Mouse (Mus musculus) spleen, adult 2 months (tissue): Measurements from ENCODE around the gene Ubxn7. TPM values are rescaled to one million over a fixed set of nuclear protein-coding genes. Genes with fewer than 3 reads are reported as not detected.

ENCODE experiments used
- DNase-seq, 2 experiments: peaks; one replicate each; pipeline versions ENCODE4 v3.0.0 to v3.0.0-alpha.2; 2012 to 2021; ENCODE audit warnings: low spot score in 2 of 2, low read depth in 1 of 2
- H3K27ac ChIP-seq: fragments of 200-500 bp; 2 replicates; pipeline ENCODE4 v1.5.1; 2012; ENCODE audit warnings: low read length, inconsistent platforms; ENCODE audit not compliant: insufficient read depth
- H3K27me3 ChIP-seq: fragments of 200-500 bp; 2 replicates; pipeline ENCODE4 v1.6.1; 2012; ENCODE audit warnings: mild to moderate bottlenecking, moderate library complexity, low read length, inconsistent platforms; ENCODE audit not compliant: control insufficient read depth, insufficient read depth
- H3K36me3 ChIP-seq: fragments of 200-500 bp; 2 replicates; pipeline ENCODE4 v1.6.1; 2012; ENCODE audit warnings: mild to moderate bottlenecking, low read length, inconsistent platforms; ENCODE audit not compliant: control insufficient read depth, insufficient read depth
- H3K4me1 ChIP-seq: fragments of 200-500 bp; 2 replicates; pipeline ENCODE4 v1.6.1; 2011; ENCODE audit warnings: inconsistent platforms; ENCODE audit not compliant: control insufficient read depth, insufficient read depth, insufficient read length
- H3K4me3 ChIP-seq: fragments of 200-500 bp; 2 replicates; pipeline ENCODE4 v1.5.1; 2011; ENCODE audit warnings: mild to moderate bottlenecking, inconsistent platforms; ENCODE audit not compliant: insufficient read depth, insufficient read length; ENCODE audit errors: extremely low read depth
- CTCF ChIP-seq: fragments of 200-500 bp; IDR thresholded peaks from 2 replicates; pipeline ENCODE4 v1.5.1; 2011; ENCODE audit warnings: mild to moderate bottlenecking, inconsistent platforms; ENCODE audit not compliant: insufficient read depth, insufficient read length, insufficient replicate concordance; ENCODE audit errors: extremely low read depth
- POLR2A ChIP-seq: fragments of 200-500 bp; IDR thresholded peaks from 2 replicates; pipeline ENCODE4 v1.6.1; 2011; ENCODE audit warnings: low read depth, low read length, inconsistent platforms
- WGBS: fragments of 180-500 bp; shearing (Covaris S2); methylation state at CpG from one replicate; pipeline ENCODE4 v1.1.7; 2018; 5-methylcytosine and 5-hydroxymethylcytosine counted together
- polyA plus RNA-seq: library from polyadenylated mRNA; depleted of rRNA; stranded (reverse); fragments of >200 nt; gene quantifications from 2 replicates; pipeline ENCODE4 v1.2.3, GENCODE M21; 2012

Ubxn7 gene
- polyA plus RNA-seq, 1 experiment: 6.0 TPM

GRCm38 (mm10) chr16:32398206-32398605 is 66.1 kb downstream of the Ubxn7 start:
- TF ChIP-seq CTCF (no peak), POLR2A (no peak)
- no peak for DNase-seq
- WGBS: 86% methylated on average over 3 of the region's 3 CpGs
- Histone ChIP-seq H3K36me3 (no peaks in the 10 kb centered on the region), H3K4me1 (peaks cover 8% of the 10 kb centered on the region; the same call in 1 of the 2 replicates), H3K27me3 (no peaks in the 10 kb centered on the region), H3K4me3 (no peak overlapping the region), H3K27ac (no peak overlapping the region)

GRCm38 (mm10) chr16:32400267-32400666 is 68.2 kb downstream of the Ubxn7 start, which contains the start of gene Tm4sf19:
Gene Tm4sf19, plus strand, starts transcription at chr16:32400506.
- Histone ChIP-seq H3K27me3 (no peaks in the 10 kb centered on the region), H3K27ac (0 out of 2 replicates have a peak within 1 kb of the TSS, but pooled peaks have one; percentile 8), H3K4me1 (peaks cover 9% of the 10 kb centered on the region; the same call in 1 of the 2 replicates), H3K36me3 (no peaks in the 10 kb centered on the region), H3K4me3 (no peak within 1 kb of the TSS)
- no peak for DNase-seq
- TF ChIP-seq CTCF: no peak
- no peak for TF ChIP-seq POLR2A
- 83% methylated on average over 7 of the region's 7 CpGs for WGBS

GRCm38 (mm10) chr16:32401335-32401965 is 69.4 kb downstream of the Ubxn7 start:
- peak; percentile 54 to 57 for DNase-seq

DNA sequence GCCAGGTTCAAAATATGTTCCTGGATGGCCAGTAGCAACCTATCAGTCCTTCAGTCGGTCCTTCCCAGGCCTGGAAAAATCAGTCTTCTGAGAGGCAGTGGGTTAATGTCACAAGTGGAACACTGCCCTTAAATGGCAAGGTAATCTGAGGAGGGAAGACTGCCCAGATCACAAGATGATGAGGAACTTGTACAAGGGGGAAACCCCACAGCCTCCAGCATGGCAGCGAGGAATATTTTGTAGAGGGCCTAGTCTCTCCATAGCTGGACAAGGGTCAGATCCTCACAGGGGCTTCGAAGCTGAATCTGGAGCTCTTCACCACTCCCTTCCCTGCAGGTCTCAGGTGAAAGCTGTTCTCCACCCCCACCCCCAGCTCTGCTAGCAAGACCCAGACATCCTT is 70.8 kb downstream of the Ubxn7 start:
- Histone ChIP-seq H3K4me1 (peaks cover 9% of the 10 kb centered on the region; the same call in 1 of the 2 replicates), H3K36me3 (no peaks in the 10 kb centered on the region), H3K4me3 (no peak overlapping the region), H3K27ac (peak overlapping the region; percentile 27), H3K27me3 (no peaks in the 10 kb centered on the region)
- 63% methylated on average over 3 of the region's 3 CpGs for WGBS
- TF ChIP-seq CTCF (no peak), POLR2A (no peak)
- no peak for DNase-seq

More at GRCm38 (mm10) chr16:32401335-32401965, 69.4 kb downstream of the Ubxn7 start:
- 0 out of 2 replicates have a peak overlapping the region, but pooled peaks have one; percentile 8 for H3K27ac ChIP-seq
- no peaks in the 10 kb centered on the region for H3K36me3 ChIP-seq
- 30% methylated on average over 9 of the region's 9 CpGs for WGBS
- no peak for TF ChIP-seq POLR2A
- no peak for TF ChIP-seq CTCF
- peaks cover 9% of the 10 kb centered on the region; the same call in 1 of the 2 replicates for H3K4me1 ChIP-seq
- no peaks in the 10 kb centered on the region for H3K27me3 ChIP-seq
- no peak overlapping the region; the same call in 1 of the 2 replicates for H3K4me3 ChIP-seq

GRCm38 (mm10) chr16:32405716-32406115 is 73.7 kb downstream of the Ubxn7 start:
- Histone ChIP-seq H3K4me1 (peaks cover 9% of the 10 kb centered on the region; the same call in 1 of the 2 replicates), H3K27me3 (no peaks in the 10 kb centered on the region), H3K27ac (no peak overlapping the region), H3K4me3 (no peak overlapping the region), H3K36me3 (no peaks in the 10 kb centered on the region)
- TF ChIP-seq CTCF: no peak
- TF ChIP-seq POLR2A: no peak
- no peak for DNase-seq
- 95% methylated on average over 9 of the region's 9 CpGs for WGBS

GRCm38 (mm10) chr16:32406671-32407070 is 74.6 kb downstream of the Ubxn7 start:
- Histone ChIP-seq H3K27ac (no peak overlapping the region), H3K36me3 (no peaks in the 10 kb centered on the region), H3K4me3 (no peak overlapping the region), H3K4me1 (peaks cover 9% of the 10 kb centered on the region; the same call in 1 of the 2 replicates), H3K27me3 (no peaks in the 10 kb centered on the region)
- 79% methylated on average over 6 of the region's 6 CpGs for WGBS
- TF ChIP-seq POLR2A: no peak
- no peak for TF ChIP-seq CTCF
- no peak for DNase-seq

GRCm38 (mm10) chr16:32407730-32408129 is 75.7 kb downstream of the Ubxn7 start:
- H3K27ac ChIP-seq: no peak overlapping the region
- no peaks in the 10 kb centered on the region for H3K36me3 ChIP-seq
- WGBS: 64% methylated on average over 10 of the region's 10 CpGs
- peaks cover 5% of the 10 kb centered on the region; the same call in 1 of the 2 replicates for H3K4me1 ChIP-seq
- no peak overlapping the region for H3K4me3 ChIP-seq
- no peak for DNase-seq
- TF ChIP-seq POLR2A (no peak), CTCF (no peak)
- H3K27me3 ChIP-seq: no peaks in the 10 kb centered on the region
